Mouse (Mus musculus) CH12F3 (cell line): ENCODE data around the gene Cfap73.

Source experiments
- in situ Hi-C: fragments of 300-500 bp; cut with MboI; formaldehyde crosslinking; loops from 2 replicates; pipeline ENCODE4 v1.14.3; 2020; ENCODE audit warnings: low sequenced_read_pairs

Cfap73 gene

GRCm38 (mm10) chr5:120634131-120634530 lies at the start of gene Cfap73:
Gene Cfap73, minus strand, starts transcription at chr5:120634235.
- in situ Hi-C loops = no loop called here

DNA sequence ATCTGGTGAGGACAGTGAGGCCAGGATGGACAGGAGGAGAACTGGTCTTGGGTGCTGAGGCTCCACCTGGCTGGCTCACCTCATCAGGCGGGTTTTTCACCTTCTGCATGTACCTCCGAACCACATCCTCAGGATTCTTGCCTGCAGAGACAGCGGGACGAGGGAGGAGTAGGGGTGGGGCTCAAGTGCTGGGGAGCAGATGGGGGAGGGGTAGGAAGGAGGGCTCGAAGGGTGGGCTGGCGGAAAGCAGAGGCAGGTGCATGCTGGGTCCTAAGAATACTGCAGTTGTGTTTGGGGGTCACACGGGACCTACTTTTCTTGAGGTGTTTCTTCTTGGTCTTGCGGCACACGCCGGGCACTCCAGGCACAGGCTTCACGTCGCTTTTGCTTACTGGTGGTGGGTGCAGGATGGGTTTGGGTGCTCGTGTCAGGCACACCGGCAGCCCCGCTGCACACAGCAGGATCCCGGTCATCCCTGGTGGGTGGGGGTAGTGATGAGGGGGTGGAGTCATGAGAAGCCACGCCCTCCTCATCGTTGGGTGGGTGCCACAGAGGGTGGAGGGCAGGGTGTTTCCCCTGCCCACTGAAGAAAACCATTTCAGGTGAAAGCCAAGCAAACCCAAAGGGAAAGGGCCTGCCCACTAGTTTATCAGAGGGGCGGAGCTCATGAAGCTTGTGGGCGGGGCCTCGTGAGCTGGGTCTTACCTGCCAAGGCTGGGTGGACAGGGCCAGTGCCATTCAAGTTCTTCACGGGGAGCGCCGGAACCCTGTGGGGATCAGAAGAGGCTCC lies 49.1 kb upstream of the Cfap73 start:
- in situ Hi-C loops = no loop called here

- in situ Hi-C loops = no loop called here
Measured at GRCm38 (mm10) chr5:120680918-120681317, 46.9 kb upstream of the Cfap73 start.

DNA sequence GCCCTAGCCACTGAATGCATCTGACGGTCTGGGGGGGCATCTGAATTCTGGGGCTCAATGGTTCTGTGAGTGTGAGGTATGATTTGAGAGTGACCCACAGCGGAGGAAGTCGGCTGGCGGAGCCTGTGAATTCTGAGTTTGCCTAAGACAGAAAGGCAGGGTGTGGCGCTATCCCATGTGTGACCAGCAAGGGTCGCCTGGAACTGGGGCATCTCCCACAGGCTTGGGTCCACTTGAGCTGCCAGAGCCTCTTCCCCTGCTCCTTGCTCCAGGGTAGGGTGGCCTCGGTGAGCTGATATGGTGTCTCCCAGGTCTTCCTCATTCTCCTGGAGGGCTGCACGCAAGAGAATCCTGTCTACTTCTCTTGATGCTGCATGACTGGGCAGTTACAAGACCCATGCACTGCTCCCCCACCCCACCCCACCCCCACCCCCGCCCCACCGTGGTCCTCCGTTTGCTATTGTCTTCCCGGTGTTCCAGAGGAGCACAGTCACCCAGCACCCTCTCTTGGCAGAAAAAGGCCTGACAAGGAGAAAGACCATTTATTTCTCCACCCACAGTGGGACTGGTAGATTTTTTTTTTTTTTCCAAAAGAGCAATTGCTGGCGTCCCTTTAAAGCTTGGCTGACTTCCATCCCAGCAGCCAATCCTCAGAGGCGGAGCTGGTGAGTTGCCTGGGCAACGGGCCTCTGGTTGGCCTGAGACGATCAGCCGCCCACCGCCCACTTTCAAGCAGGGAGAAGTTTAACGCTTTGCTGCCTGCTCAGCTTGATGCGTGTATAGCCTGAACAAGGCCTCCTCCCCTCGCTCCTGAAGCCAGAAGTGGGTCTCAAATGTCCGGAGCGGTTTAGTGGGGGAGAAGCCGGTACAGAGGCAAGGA lies 45.9 kb upstream of the Cfap73 start:
- in situ Hi-C loops = loop anchor here (5.0 kb wide), 1 partner anchor 37 kb away; no protein-coding TSS in a partner anchor

DNA sequence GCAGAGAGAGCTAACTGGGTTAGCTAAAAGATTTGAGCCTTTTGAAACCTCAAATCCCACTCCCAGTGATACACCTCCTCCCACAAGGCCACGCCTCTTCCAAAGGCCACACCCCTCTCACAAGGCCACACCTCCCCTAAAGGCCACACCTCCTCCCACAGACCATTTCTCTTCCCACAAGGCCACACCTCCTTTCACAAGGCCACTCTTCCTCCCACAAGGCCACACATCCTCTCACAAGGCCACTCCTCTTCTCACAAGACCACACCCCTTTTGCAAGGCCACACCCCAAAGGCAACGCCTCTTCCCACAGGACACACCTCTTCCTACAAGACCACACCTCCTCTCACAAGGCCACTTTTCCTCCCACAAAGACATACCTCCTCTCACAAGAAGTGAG lies 43.5 kb upstream of the Cfap73 start:
- in situ Hi-C loops = loop anchor here (5.0 kb wide), 1 partner anchor 40 kb away; no protein-coding TSS in a partner anchor

DNA sequence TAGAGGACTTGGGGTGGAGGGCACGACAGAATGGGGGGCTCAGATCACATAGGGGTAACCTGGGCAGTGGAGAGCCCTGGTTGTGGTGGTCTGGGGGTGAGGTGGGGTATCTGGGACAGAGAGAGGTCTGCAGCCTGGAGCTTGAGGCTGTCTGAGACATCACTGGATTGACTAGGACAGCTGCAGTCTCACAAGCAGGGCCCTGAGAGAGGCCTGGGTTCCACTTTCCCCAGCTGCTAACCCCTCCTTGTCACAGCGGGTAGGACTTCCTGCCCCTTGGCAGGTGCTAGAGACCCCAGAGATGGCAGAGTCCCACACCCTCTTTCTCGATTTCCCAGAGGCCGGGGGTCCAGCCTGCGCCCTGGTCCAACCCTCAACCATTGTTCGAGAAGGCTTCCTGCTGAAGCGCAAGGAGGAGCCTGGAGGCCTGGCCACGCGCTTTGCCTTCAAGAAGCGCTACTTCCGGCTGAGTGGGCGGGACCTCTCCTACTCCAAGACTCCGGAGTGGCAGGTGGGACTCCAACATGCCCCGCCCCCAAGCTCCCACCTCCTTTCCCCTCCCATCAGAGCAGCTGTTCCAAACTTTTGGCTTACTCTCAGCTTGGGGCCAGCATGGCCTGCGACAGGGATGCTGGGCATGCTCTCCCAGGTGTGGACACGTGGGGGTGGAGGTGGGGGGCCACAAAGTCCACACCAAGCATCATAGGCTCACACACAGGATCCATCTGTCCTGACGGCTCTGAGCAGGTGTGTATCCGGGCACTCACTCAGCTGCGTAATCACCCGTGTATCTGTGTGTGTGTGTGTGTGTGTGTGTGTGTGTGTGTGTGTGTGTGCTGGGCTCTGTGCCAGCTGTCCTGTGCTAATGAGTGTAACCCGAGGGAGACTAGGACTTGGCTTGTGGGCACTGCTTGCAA lies 40.5 kb upstream of the Cfap73 start:
- in situ Hi-C loops = loop anchor here (5.0 kb wide), 1 partner anchor 43 kb away; no protein-coding TSS in a partner anchor

GRCm38 (mm10) chr5:120673626-120674025 lies 39.6 kb upstream of the Cfap73 start:
- in situ Hi-C loops = no loop called here

GRCm38 (mm10) chr5:120671865-120672264 lies 37.8 kb upstream of the Cfap73 start:
- in situ Hi-C loops = no loop called here

DNA sequence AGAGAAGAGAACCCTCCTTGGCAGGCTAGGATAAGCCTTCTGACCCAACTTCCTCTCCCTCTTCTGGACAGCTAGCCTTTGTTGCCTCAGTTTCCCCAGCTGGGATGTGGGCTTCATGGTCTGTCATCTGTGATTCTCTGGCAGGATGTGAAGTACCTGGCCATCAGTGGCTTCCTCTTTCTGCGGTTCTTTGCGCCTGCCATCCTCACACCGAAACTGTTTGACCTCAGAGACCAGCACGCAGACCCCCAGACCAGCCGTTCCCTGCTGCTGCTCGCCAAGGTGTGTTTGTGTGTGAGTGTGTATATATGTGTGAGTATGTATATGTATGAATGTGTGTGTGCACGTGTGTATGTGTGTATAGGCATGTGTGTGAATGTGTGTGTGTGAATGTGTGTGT lies 36.1 kb upstream of the Cfap73 start:
- in situ Hi-C loops = no loop called here

DNA sequence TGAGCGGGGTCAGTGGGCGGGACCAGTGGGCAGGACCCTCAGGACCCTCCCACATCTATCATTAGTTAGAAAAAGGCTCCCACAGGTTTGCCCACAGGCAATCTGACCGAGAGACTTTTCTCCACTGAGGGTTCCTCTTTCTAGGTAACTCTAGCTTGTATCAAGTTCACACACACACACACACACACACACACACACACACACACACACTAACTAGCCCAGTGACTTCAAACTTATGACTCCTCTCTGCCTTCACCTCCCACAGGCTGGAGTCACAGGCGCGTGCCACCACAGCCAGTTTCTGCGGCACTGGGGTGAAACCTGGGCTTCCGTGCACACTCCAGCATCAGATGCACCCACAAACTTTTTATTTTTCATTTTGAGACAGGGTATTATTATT lies 34.7 kb upstream of the Cfap73 start:
- in situ Hi-C loops = no loop called here

DNA sequence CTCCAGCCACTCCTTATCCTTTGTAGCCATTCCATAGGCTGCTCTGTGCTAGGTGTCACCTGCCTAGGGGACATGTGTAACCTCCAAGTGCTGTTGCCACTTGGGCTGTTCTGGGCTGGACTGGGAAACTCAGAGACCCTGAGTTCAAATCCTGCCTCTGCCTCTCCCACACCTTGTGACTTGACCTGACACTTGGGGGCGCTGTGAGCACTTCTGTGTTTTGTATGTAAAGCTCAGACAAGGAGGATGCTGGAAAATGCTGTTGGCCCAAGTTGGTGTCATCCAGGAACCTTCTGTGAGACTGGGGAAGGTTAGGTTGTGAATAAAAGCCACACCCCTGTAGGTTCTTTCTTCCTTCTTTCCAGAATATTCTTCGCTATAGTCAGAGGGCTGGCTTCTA lies 30.9 kb upstream of the Cfap73 start:
- in situ Hi-C loops = no loop called here

GRCm38 (mm10) chr5:120660816-120661215 lies 26.8 kb upstream of the Cfap73 start:
- in situ Hi-C loops = no loop called here

GRCm38 (mm10) chr5:120656281-120656751 lies 22.3 kb upstream of the Cfap73 start:
- in situ Hi-C loops = no loop called here

DNA sequence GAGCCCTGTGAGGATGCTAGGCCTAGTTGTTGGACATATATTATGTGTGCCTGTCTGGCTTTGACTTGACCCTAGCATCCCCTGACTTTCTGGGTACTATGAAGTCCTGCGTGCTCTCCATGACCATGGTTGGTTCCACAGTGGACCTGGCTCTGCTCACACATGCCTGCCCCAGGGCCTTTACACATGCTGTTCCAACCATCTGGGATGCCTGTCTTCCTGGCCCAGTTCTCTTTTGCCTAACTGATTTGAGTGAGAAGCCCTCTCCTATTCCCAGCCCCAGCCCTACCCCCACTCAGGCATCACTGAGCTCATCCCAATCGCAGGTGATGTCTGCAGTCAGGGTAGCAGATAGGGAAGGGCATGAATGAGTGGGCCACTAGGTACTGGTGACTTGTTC lies 19.8 kb upstream of the Cfap73 start:
- in situ Hi-C loops = no loop called here

GRCm38 (mm10) chr5:120652915-120653701 lies 19.1 kb upstream of the Cfap73 start:
- in situ Hi-C loops = no loop called here

DNA sequence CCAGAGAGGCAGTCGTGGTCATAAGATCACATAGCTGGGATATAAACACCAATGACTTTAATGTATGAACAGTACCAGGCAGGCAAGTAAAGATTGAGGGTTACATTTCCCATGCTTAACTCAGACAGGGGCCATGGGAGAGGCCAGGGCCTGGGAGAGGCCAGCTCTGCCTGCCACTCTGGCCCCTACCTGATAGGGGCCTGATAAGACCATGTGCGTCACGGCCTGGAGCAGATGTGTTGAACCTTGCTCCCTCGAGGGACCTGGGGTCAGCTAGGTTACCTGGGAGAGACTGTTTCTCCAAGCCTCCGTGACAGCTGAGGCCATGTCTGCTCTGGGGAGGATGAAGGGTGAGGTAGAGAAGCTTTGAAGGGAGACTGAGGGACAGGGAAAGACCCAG lies 17.2 kb upstream of the Cfap73 start:
- in situ Hi-C loops = no loop called here

- in situ Hi-C loops = no loop called here
Measured at GRCm38 (mm10) chr5:120649938-120650337, 15.9 kb upstream of the Cfap73 start.

GRCm38 (mm10) chr5:120649374-120649933 lies 15.4 kb upstream of the Cfap73 start:
- in situ Hi-C loops = no loop called here

- in situ Hi-C loops = no loop called here
Measured at GRCm38 (mm10) chr5:120648569-120649373, 14.7 kb upstream of the Cfap73 start, which contains the start of gene Rasal1. Gene Rasal1, plus strand, starts transcription at chr5:120648812.
